Mouse (Mus musculus) liver, embryonic 13.5 days (tissue): ENCODE results near the gene Lsm11. TPM values are rescaled to one million over a fixed set of nuclear protein-coding genes. Genes with fewer than 3 reads are reported as not detected.

Experiments
- ATAC-seq: fragments of 200-750 bp; cut with Nextera tagmentation; 2 replicates; pipeline ENCODE4 v1.8.0; 2017; ENCODE audit warnings: low read depth, mild to moderate bottlenecking, moderate number of reproducible peaks, moderate library complexity
- DNase-seq: peaks from one replicate; pipeline ENCODE4 v3.0.0; 2022
- H3K27ac ChIP-seq: fragments of 300-500 bp; sonication (generic); 2 replicates; pipeline ENCODE4 v1.5.1; 2015; ENCODE audit warnings: moderate library complexity, mild to moderate bottlenecking, inconsistent platforms
- H3K27me3 ChIP-seq: fragments of 300-500 bp; sonication (generic); 2 replicates; pipeline ENCODE4 v1.6.1; 2015; ENCODE audit warnings: mild to moderate bottlenecking, inconsistent platforms
- H3K36me3 ChIP-seq: fragments of 300-500 bp; sonication (generic); 2 replicates; pipeline ENCODE4 v1.6.1; 2015; ENCODE audit warnings: mild to moderate bottlenecking, inconsistent platforms
- H3K4me1 ChIP-seq: fragments of 300-500 bp; sonication (generic); replicated peaks from 2 replicates; pipeline ENCODE4 v1.6.1; 2015; ENCODE audit warnings: inconsistent platforms
- H3K4me2 ChIP-seq: fragments of 300-500 bp; sonication (generic); 2 replicates; pipeline ENCODE4 v1.6.1; 2015; ENCODE audit warnings: inconsistent platforms, mild to moderate bottlenecking, moderate library complexity
- H3K4me3 ChIP-seq: fragments of 300-500 bp; sonication (generic); replicated peaks from 2 replicates; pipeline ENCODE4 v1.5.1; 2015; ENCODE audit warnings: mild to moderate bottlenecking, inconsistent platforms
- H3K9ac ChIP-seq: fragments of 300-500 bp; sonication (generic); 2 replicates; pipeline ENCODE4 v1.6.1; 2015; ENCODE audit warnings: mild to moderate bottlenecking, inconsistent platforms
- H3K9me3 ChIP-seq: fragments of 300-500 bp; sonication (generic); replicated peaks from 2 replicates; pipeline ENCODE4 v1.6.1; 2016; ENCODE audit warnings: inconsistent platforms
- WGBS: fragments of 180-500 bp; shearing (Covaris S2); methylation state at CpG from one replicate; pipeline ENCODE4 v1.1.7; 2015; ENCODE audit not compliant: insufficient replicate concordance; 5-methylcytosine and 5-hydroxymethylcytosine counted together
- polyA plus RNA-seq: library from polyadenylated mRNA; unstranded; fragments of >200 nt; fragmentation: Nextera tagmentation; extraction: Ambion mirVana; gene quantifications from 2 replicates; pipeline ENCODE4 v1.2.1, GENCODE M21; 2015

Lsm11 gene
- 3.3 and 3.6 TPM in 2 replicates for polyA plus RNA-seq

DNA sequence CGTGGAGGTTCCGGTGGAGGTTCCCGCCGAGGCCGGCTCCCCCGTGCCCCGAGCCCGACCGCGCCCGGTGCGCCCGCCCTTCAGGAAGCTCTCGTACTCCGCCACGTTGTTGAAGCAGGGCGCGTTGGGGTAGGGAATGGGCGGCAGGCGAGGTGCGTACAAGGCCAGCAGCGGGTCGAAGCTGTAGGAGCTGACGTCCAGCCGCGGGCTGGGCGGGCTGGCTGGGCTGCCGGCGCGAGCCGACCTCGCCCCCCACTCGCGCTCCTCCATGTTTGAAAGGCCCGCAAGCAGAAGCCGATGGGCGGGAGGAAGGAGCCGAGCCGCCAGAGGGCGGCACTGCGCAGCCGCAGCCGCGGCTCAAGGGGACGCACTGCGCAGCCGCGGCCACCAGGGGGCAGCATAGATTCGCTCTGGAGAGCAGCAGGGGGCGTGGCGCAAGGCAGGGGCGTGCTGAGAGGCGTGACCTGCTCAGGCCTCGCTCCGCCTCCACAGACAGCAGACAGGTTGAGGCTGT lies at the start of gene Lsm11:
Gene Lsm11, minus strand, starts transcription at position 293 of the 514 bp plus-strand sequence.
- Histone ChIP-seq H3K36me3 (peaks cover 23% of the 10 kb centered on the region), H3K27ac (peak within 1 kb of the TSS; percentile 64), H3K9me3 (no peaks in the 10 kb centered on the region), H3K4me1 (peaks cover 27% of the 10 kb centered on the region), H3K4me2 (peak within 1 kb of the TSS; percentile 99), H3K4me3 (peak within 1 kb of the TSS; percentile 73), H3K9ac (peak within 1 kb of the TSS; percentile 87), H3K27me3 (no peaks in the 10 kb centered on the region)
- peak; percentile 94 for DNase-seq
- ATAC-seq, result peak; percentile 90
- under 1% methylated on average over 53 of the region's 55 CpGs for WGBS

DNA sequence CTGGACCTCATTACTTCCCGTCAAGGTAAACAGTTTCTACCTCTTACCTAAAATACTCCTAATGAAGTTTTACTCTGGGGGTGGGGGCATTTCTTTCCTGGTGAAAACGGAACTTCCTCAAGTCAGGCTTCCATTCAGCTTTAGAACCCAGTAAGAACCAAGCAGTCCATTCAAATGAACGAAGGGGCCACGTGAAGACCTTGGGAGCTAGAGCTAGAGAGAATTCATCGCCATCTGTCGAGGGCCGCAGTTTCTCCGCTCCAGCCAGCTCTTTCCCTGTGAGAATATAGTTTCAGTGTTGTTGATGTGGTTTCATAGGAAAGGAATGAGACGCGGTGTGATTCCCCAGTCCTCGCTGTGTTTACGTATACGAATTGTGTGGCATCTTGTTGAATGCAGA lies 47.4 kb upstream of the Lsm11 start:
- H3K4me2 ChIP-seq, result peak overlapping the region; percentile 50
- no peaks in the 10 kb centered on the region for H3K9me3 ChIP-seq
- ATAC-seq (no peak), DNase-seq (no peak)
- H3K36me3 ChIP-seq, result no peaks in the 10 kb centered on the region
- WGBS, result 42% methylated on average over 13 of the region's 13 CpGs
- no peak overlapping the region for H3K9ac ChIP-seq
- H3K4me1 ChIP-seq, result no peaks in the 10 kb centered on the region
- H3K4me3 ChIP-seq, result peak overlapping the region; percentile 16; the same call in 1 of the 2 replicates
- peaks cover 7% of the 10 kb centered on the region; the same call in 1 of the 2 replicates for H3K27me3 ChIP-seq
- H3K27ac ChIP-seq, result no peak overlapping the region

GRCm38 (mm10) chr11:45991604-45992003 lies 46.9 kb upstream of the Lsm11 start:
- Histone ChIP-seq H3K9me3 (no peaks in the 10 kb centered on the region), H3K9ac (no peak overlapping the region), H3K27ac (no peak overlapping the region), H3K27me3 (peaks cover 7% of the 10 kb centered on the region; the same call in 1 of the 2 replicates), H3K4me2 (peak overlapping the region; percentile 50), H3K4me3 (peak overlapping the region; percentile 16), H3K36me3 (no peaks in the 10 kb centered on the region), H3K4me1 (no peaks in the 10 kb centered on the region)
- 10% methylated on average over 16 of the region's 16 CpGs for WGBS
- no peak for ATAC-seq
- DNase-seq, result no peak

- no peak overlapping the region for H3K27ac ChIP-seq
- no peaks in the 10 kb centered on the region for H3K36me3 ChIP-seq
- DNase-seq, result no peak
- H3K9me3 ChIP-seq, result no peaks in the 10 kb centered on the region
- H3K4me2 ChIP-seq, result peak overlapping the region; percentile 76
- peaks cover 29% of the 10 kb centered on the region for H3K27me3 ChIP-seq
- peak overlapping the region; percentile 67 for H3K9ac ChIP-seq
- peak; percentile 36; the same call in 1 of the 2 replicates for ATAC-seq
- H3K4me1 ChIP-seq, result peaks cover 11% of the 10 kb centered on the region; the same call in 1 of the 2 replicates
- peak overlapping the region; percentile 61 for H3K4me3 ChIP-seq
- 47% methylated on average over 19 of the region's 19 CpGs for WGBS
Observed at GRCm38 (mm10) chr11:45980893-45981253, 36.1 kb upstream of the Lsm11 start.

DNA sequence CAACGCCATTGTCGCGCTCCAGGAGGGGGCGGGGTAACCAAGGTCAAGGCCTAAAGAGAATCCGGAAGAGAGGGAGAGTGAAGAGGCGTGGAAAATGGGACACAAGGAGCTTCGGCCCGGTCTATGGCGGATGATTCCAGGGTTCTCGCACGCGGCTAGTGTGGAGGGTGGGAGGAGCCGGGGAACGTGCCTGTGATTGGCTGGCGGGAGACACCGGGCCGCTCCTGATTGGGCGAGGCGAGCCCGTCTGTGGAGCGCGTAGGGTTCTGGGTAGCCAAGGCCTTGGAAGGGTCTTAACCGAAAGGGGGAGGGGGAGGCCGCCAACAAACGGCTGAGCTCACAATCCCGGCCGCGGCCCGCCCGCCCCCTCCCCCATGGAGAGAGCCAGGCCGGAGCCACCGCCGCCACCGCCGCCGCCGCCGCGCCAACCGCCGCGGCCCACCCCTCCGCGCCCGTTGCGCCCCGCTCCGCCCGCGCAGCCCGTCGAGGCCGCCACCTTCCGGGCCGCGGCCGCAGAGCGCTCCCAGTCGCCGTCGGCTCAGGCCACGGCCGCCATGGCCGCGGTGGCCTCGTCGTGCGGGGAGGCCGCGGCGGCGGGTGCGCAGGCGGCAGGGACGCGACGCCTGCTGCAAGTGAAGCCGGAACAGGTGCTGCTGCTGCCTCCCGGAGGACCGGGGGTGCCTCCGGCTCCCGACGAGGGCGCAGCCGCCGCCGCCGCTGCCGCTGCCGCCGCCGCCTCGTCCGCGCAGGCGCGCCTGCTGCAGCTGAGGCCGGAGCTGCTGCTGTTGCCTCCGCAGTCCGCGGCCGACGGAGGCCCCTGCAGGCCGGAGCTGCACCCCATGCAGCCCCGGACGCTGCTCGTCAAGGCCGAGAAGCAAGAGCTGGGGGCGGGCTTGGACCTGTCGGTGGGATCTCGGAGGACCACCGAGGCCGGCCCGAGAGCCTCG lies 35.5 kb upstream of the Lsm11 start, which contains the start of gene Sox30:
Gene Sox30, plus strand, starts transcription at position 365 of the 947 bp plus-strand sequence.
- Histone ChIP-seq H3K36me3 (no peaks in the 10 kb centered on the region), H3K4me3 (peak within 1 kb of the TSS; percentile 61), H3K9ac (peak within 1 kb of the TSS; percentile 67), H3K27ac (no peak within 1 kb of the TSS), H3K9me3 (no peaks in the 10 kb centered on the region), H3K4me2 (peak within 1 kb of the TSS; percentile 76), H3K27me3 (peaks cover 29% of the 10 kb centered on the region), H3K4me1 (peaks cover 11% of the 10 kb centered on the region; the same call in 1 of the 2 replicates)
- WGBS, result 12% methylated on average over 80 of the region's 115 CpGs
- DNase-seq (no peak), ATAC-seq (peak; percentile 67)

DNA sequence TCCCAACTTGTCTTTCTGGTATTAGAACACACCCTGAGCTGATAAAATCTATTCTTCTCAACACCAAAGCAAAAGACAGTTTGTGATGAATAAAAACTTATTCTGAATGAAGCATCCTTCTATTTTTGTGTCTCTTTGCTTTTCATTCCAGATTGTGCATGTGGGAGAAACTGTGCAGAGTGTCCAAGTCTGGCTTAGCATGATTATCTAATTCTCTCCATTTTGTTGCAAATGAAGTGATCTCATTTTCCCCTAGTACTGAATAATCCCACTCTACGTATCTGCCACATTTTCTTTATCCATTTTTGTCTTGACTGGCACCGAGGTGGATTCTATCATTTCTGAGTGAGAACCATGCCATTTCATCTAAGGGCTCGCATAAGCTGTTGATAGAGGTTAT lies 31.3 kb upstream of the Lsm11 start:
- Histone ChIP-seq H3K27ac (no peak overlapping the region), H3K4me2 (no peak overlapping the region), H3K4me3 (no peak overlapping the region), H3K9ac (no peak overlapping the region), H3K9me3 (no peaks in the 10 kb centered on the region), H3K27me3 (peaks cover 26% of the 10 kb centered on the region), H3K4me1 (peaks cover 11% of the 10 kb centered on the region; the same call in 1 of the 2 replicates), H3K36me3 (no peaks in the 10 kb centered on the region)
- 60% methylated on average over 3 of the region's 3 CpGs for WGBS
- no peak for ATAC-seq
- no peak for DNase-seq

DNA sequence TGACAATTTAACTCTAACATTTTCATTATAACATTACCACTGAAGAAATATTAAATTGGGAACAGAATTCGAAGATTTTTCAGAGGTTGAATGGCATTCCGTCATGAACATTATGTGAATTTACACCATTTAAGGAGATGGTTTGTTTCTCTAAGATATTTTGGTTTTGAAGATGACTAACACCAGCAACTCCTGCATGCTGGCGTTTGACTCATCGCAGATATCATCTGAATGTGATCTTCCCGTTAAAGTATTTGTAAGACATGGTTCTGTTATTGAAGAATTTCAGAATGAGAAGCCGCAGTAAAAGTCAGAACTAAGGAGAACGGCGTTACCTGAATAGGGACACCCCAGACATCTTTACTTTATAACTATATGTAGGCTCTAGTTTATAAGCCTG lies 29.7 kb upstream of the Lsm11 start:
- ATAC-seq, result no peak
- H3K4me2 ChIP-seq, result no peak overlapping the region
- peaks cover 10% of the 10 kb centered on the region for H3K27me3 ChIP-seq
- H3K27ac ChIP-seq, result no peak overlapping the region
- WGBS, result 67% methylated on average over 8 of the region's 8 CpGs
- H3K9ac ChIP-seq, result no peak overlapping the region
- H3K36me3 ChIP-seq, result no peaks in the 10 kb centered on the region
- H3K4me1 ChIP-seq, result no peaks in the 10 kb centered on the region
- no peak overlapping the region for H3K4me3 ChIP-seq
- DNase-seq, result no peak
- H3K9me3 ChIP-seq, result no peaks in the 10 kb centered on the region

DNA sequence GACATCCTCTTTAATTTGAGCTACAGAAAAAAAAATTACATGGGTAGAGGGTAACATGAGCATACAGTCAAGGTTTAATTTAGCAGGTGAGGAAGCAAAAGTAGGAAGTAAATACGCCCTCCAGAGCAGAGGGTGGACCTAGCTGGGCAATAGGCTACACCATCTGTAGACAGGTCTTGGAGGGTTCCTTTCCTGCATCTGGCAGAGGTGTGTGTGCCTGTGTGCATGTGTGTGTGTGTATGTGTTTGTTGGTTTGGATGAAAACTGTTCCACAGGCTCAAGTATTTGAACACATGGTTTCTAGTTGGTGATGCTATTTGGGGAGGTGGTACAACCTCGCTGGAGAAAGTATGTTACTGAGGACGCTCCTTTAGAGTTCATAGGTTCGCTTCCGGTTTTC lies 28.9 kb upstream of the Lsm11 start:
- ATAC-seq, result no peak
- Histone ChIP-seq H3K4me2 (no peak overlapping the region), H3K36me3 (no peaks in the 10 kb centered on the region), H3K4me1 (no peaks in the 10 kb centered on the region), H3K9ac (no peak overlapping the region), H3K4me3 (no peak overlapping the region), H3K27me3 (0 out of 2 replicates have a peak, but pooled peaks cover 3% of the 10 kb centered on the region), H3K27ac (no peak overlapping the region), H3K9me3 (no peaks in the 10 kb centered on the region)
- 54% methylated on average over 5 of the region's 5 CpGs for whole genome bisulfite sequencing
- DNase-seq, result no peak

GRCm38 (mm10) chr11:45968466-45968865 lies 23.7 kb upstream of the Lsm11 start:
- DNase-seq (no peak), ATAC-seq (no peak)
- no peaks in the 10 kb centered on the region for H3K27me3 ChIP-seq
- WGBS, result 62% methylated on average over 3 of the region's 3 CpGs
- H3K4me2 ChIP-seq, result no peak overlapping the region
- no peaks in the 10 kb centered on the region for H3K4me1 ChIP-seq
- H3K4me3 ChIP-seq, result no peak overlapping the region
- H3K9me3 ChIP-seq, result no peaks in the 10 kb centered on the region
- no peaks in the 10 kb centered on the region for H3K36me3 ChIP-seq
- H3K27ac ChIP-seq, result no peak overlapping the region
- H3K9ac ChIP-seq, result no peak overlapping the region

DNA sequence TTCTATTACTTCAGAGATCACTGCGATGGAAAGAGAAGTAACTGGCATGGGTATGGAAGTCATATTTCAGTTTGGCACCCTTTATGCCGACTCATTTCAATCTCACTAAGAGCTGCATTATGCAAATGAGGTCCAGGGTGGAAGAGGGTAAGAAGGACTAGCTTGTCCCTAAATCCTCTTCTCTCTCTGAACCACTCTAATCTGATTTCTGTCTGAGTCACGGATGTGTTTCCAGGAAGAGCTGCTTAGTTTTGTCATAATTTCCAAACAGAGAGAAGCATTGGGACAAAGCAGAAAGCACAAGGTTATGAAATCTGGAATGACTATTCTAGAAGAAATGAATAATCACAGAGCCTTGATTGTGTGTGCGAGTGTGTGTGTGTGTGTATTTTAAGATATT lies 22.2 kb upstream of the Lsm11 start:
- Histone ChIP-seq H3K27me3 (no peaks in the 10 kb centered on the region), H3K4me3 (no peak overlapping the region), H3K4me2 (no peak overlapping the region), H3K9me3 (no peaks in the 10 kb centered on the region), H3K9ac (no peak overlapping the region), H3K36me3 (no peaks in the 10 kb centered on the region), H3K27ac (no peak overlapping the region), H3K4me1 (no peaks in the 10 kb centered on the region)
- 64% methylated on average over 4 of the region's 4 CpGs for WGBS
- ATAC-seq (no peak), DNase-seq (no peak)

DNA sequence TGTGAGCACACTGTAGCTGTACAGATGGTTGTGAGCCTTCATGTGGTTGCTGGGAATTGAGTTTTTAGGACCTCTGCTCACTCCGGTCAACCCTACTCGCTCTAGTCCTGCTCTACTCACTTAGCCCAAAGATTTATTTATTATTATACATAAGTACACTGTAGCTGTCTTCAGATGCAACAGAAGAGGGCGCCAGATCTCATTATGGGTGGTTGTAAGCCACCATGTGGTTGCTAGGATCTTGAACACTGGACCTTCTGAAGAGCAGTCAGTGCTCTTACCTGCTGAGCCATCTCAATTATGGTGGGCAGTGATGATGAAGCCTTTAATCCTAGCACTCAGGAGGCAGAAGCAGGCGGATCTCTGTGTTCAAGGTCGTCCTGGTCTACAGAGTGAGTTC lies 15.3 kb upstream of the Lsm11 start:
- no peak for ATAC-seq
- 58% methylated on average over 5 of the region's 5 CpGs for WGBS
- no peaks in the 10 kb centered on the region for H3K4me1 ChIP-seq
- no peaks in the 10 kb centered on the region for H3K36me3 ChIP-seq
- no peak overlapping the region for H3K4me2 ChIP-seq
- DNase-seq, result no peak
- no peaks in the 10 kb centered on the region for H3K9me3 ChIP-seq
- H3K4me3 ChIP-seq, result no peak overlapping the region
- no peak overlapping the region for H3K9ac ChIP-seq
- no peak overlapping the region for H3K27ac ChIP-seq
- peaks cover 4% of the 10 kb centered on the region; the same call in 1 of the 2 replicates for H3K27me3 ChIP-seq
